Mouse (Mus musculus) E14TG2a.4 (cell line): ENCODE measurements around the gene Arhgef12.
"Not testable (repeated sequence)": the region's sequence is repeated elsewhere in the genome, so short reads cannot be mapped to it uniquely, and the experiment has no call there.

Experiments
- H3K27me3 ChIP-seq: 2 replicates; pipeline ENCODE4 v1.6.1; 2014; ENCODE audit warnings: low read length, control low read depth; ENCODE audit not compliant: insufficient read depth
- H3K36me3 ChIP-seq: 2 replicates; pipeline ENCODE4 v1.6.1; 2014; ENCODE audit warnings: low read length, control low read depth; ENCODE audit not compliant: insufficient read depth
- H3K4me1 ChIP-seq: replicated peaks from 2 replicates; pipeline ENCODE4 v1.6.1; 2014; ENCODE audit warnings: low read depth, low read length, control low read depth
- H3K4me3 ChIP-seq: replicated peaks from 2 replicates; pipeline ENCODE4 v1.5.1; 2014; ENCODE audit warnings: mild to moderate bottlenecking, low read length
- H3K9me3 ChIP-seq: 2 replicates; pipeline ENCODE4 v1.6.1; 2014; ENCODE audit warnings: low read length, control low read depth
- CTCF ChIP-seq: conservative IDR thresholded peaks from 2 replicates; pipeline ENCODE4 v1.5.1; 2014; ENCODE audit warnings: low read length
- NANOG ChIP-seq: IDR thresholded peaks from 2 replicates; pipeline ENCODE4 v1.6.1; 2014; ENCODE audit warnings: borderline replicate concordance, low read length, mixed read lengths
- POU5F1 ChIP-seq: IDR thresholded peaks from 2 replicates; pipeline ENCODE4 v1.6.1; 2014; ENCODE audit warnings: low read length, borderline replicate concordance

Gene Arhgef12

GRCm38 (mm10) chr9:42994708-42995107, 112.3 kb downstream of the Arhgef12 start:
- H3K36me3 ChIP-seq, result peaks cover 83% of the 10 kb centered on the region
- H3K27me3 ChIP-seq, result no peaks in the 10 kb centered on the region
- H3K9me3 ChIP-seq, result no peaks in the 10 kb centered on the region
- H3K4me1 ChIP-seq, result no peaks in the 10 kb centered on the region
- TF ChIP-seq POU5F1, result no peak
- TF ChIP-seq NANOG, result no peak
- H3K4me3 ChIP-seq, result no peak overlapping the region

GRCm38 (mm10) chr9:42993659-42994058, 113.4 kb downstream of the Arhgef12 start:
- Histone ChIP-seq H3K9me3 (no peaks in the 10 kb centered on the region), H3K27me3 (no peaks in the 10 kb centered on the region), H3K4me1 (no peaks in the 10 kb centered on the region), H3K4me3 (no peak overlapping the region), H3K36me3 (peaks cover 80% of the 10 kb centered on the region)
- TF ChIP-seq POU5F1 (no peak), CTCF (no peak), NANOG (no peak)

GRCm38 (mm10) chr9:42987988-42988387, 119.1 kb downstream of the Arhgef12 start:
- Histone ChIP-seq H3K36me3 (peaks cover 74% of the 10 kb centered on the region), H3K9me3 (no peaks in the 10 kb centered on the region), H3K4me3 (no peak overlapping the region), H3K4me1 (no peaks in the 10 kb centered on the region), H3K27me3 (no peaks in the 10 kb centered on the region)
- no peak for TF ChIP-seq NANOG

GRCm38 (mm10) chr9:42968894-42969521, 138.0 kb downstream of the Arhgef12 start:
- Histone ChIP-seq H3K9me3 (no peaks in the 10 kb centered on the region), H3K27me3 (no peaks in the 10 kb centered on the region), H3K4me3 (no peak overlapping the region), H3K4me1 (0 out of 2 replicates have a peak, but pooled peaks cover 3% of the 10 kb centered on the region), H3K36me3 (peaks cover 69% of the 10 kb centered on the region)
- TF ChIP-seq NANOG (no peak), CTCF (no peak), POU5F1 (no peak)

- Histone ChIP-seq H3K4me3 (no peak overlapping the region), H3K9me3 (no peaks in the 10 kb centered on the region), H3K36me3 (peaks cover 61% of the 10 kb centered on the region), H3K4me1 (0 out of 2 replicates have a peak, but pooled peaks cover 4% of the 10 kb centered on the region), H3K27me3 (no peaks in the 10 kb centered on the region)
- TF ChIP-seq CTCF (no peak), POU5F1 (no peak), NANOG (no peak)
Observed at GRCm38 (mm10) chr9:42967731-42968130, 139.3 kb downstream of the Arhgef12 start.

- not testable (repeated sequence) for H3K9me3 ChIP-seq, H3K4me3 ChIP-seq, H3K27me3 ChIP-seq, H3K4me1 ChIP-seq
- peaks cover 32% of the 10 kb centered on the region for H3K36me3 ChIP-seq
Observed at GRCm38 (mm10) chr9:42964809-42965208, 142.2 kb downstream of the Arhgef12 start.

- Histone ChIP-seq H3K9me3 (no peaks in the 10 kb centered on the region), H3K4me1 (0 out of 2 replicates have a peak, but pooled peaks cover 7% of the 10 kb centered on the region), H3K36me3 (peaks cover 28% of the 10 kb centered on the region), H3K27me3 (no peaks in the 10 kb centered on the region), H3K4me3 (no peak overlapping the region)
- TF ChIP-seq POU5F1, result no peak
Observed at GRCm38 (mm10) chr9:42964366-42964765, 142.7 kb downstream of the Arhgef12 start.

GRCm38 (mm10) chr9:42962506-42962905, 144.5 kb downstream of the Arhgef12 start:
- TF ChIP-seq CTCF (no peak), NANOG (no peak), POU5F1 (no peak)
- H3K36me3 ChIP-seq, result peaks cover 12% of the 10 kb centered on the region
- H3K27me3 ChIP-seq, result no peaks in the 10 kb centered on the region
- H3K4me3 ChIP-seq, result no peak overlapping the region
- H3K9me3 ChIP-seq, result no peaks in the 10 kb centered on the region
- H3K4me1 ChIP-seq, result 0 out of 2 replicates have a peak, but pooled peaks cover 5% of the 10 kb centered on the region

GRCm38 (mm10) chr9:42958401-42958800, 148.6 kb downstream of the Arhgef12 start:
- no peak for TF ChIP-seq POU5F1
- TF ChIP-seq CTCF, result no peak
- no peak for TF ChIP-seq NANOG
- Histone ChIP-seq H3K36me3 (no peaks in the 10 kb centered on the region), H3K4me1 (0 out of 2 replicates have a peak, but pooled peaks cover 5% of the 10 kb centered on the region), H3K27me3 (no peaks in the 10 kb centered on the region), H3K4me3 (no peak overlapping the region), H3K9me3 (peaks cover 5% of the 10 kb centered on the region)
